Mouse (Mus musculus) forebrain, embryonic 10.5 days (tissue): Measurements from ENCODE around the gene Gpr146. TPM values are rescaled to one million over a fixed set of nuclear protein-coding genes. Genes with fewer than 3 reads are reported as not detected.

Experiments used
- DNase-seq: peaks from one replicate; pipeline ENCODE4 v3.0.0-alpha.2; 2017; ENCODE audit warnings: low spot score; ENCODE audit errors: extremely low spot score
- H3K27ac ChIP-seq: fragments of 300-500 bp; sonication (generic); 2 replicates; pipeline ENCODE4 v1.5.1; 2016; ENCODE audit warnings: mild to moderate bottlenecking
- H3K27me3 ChIP-seq: fragments of 300-500 bp; sonication (generic); 2 replicates; pipeline ENCODE4 v1.6.1; 2016; ENCODE audit warnings: mild to moderate bottlenecking; ENCODE audit not compliant: poor library complexity, severe bottlenecking
- H3K36me3 ChIP-seq: fragments of 300-500 bp; sonication (generic); replicated peaks from 2 replicates; pipeline ENCODE4 v1.6.1; 2016; ENCODE audit warnings: mild to moderate bottlenecking, moderate library complexity
- H3K4me1 ChIP-seq: fragments of 300-500 bp; sonication (generic); 2 replicates; pipeline ENCODE4 v1.6.1; 2016
- H3K4me3 ChIP-seq: fragments of 300-500 bp; sonication (generic); 2 replicates; pipeline ENCODE4 v1.5.1; 2016; ENCODE audit warnings: mild to moderate bottlenecking, moderate library complexity
- H3K9me3 ChIP-seq: fragments of 300-500 bp; sonication (generic); 2 replicates; pipeline ENCODE4 v1.6.1; 2016; ENCODE audit warnings: mild to moderate bottlenecking, moderate library complexity
- WGBS: fragments of 180-500 bp; shearing (Covaris S2); methylation state at CpG from one replicate; pipeline ENCODE4 v1.1.7; 2016; 5-methylcytosine and 5-hydroxymethylcytosine counted together
- polyA plus RNA-seq: library from polyadenylated mRNA; unstranded; fragments of >200 nt; fragmentation: Nextera tagmentation; extraction: Ambion mirVana; gene quantifications from 2 replicates; pipeline ENCODE4 v1.2.1, GENCODE M21; 2016

Gpr146 gene
- polyA plus RNA-seq, 1 experiment from 2014 or later = 1.6 TPM

DNA sequence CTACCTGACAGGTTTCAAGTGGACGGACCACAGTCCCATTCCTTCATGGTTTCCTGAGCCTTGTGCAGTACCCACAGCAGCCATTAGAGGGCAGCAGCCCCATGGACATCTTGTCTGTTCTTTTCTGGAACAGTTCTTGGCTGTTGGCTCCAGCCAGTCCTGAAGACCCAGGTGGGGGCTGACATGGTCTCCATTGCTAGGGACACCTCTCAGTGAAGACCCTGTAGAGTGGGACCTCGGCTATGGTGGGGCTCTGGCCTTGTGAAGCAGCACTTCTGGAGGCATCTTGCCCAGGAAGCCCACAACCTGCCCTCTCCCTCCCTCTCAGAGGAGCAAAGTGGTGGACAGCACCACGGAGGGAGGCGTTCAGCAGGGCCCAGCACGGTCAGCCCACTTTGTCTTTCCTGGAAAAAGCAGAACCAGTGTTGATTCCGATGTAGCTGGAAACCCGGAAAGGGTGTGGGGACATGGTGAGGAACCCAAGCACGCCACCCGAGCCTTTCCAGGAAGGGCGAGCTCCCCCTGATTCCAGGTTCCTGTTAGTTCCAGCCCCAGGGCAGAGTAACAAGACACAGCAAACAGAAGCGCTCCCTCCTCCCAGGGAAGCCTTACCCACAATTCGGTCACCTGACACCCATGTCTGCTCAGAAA lies 13.1 kb upstream of the Gpr146 start:
- H3K27me3 ChIP-seq = no peaks in the 10 kb centered on the region
- peak overlapping the region; percentile 66 for H3K27ac ChIP-seq
- 29% methylated on average over 12 of the region's 12 CpGs for WGBS
- H3K4me1 ChIP-seq = peaks cover 26% of the 10 kb centered on the region
- peak; percentile 84 for DNase-seq
- no peaks in the 10 kb centered on the region for H3K9me3 ChIP-seq
- H3K36me3 ChIP-seq = peaks cover 34% of the 10 kb centered on the region
- H3K4me3 ChIP-seq = 0 out of 2 replicates have a peak overlapping the region, but pooled peaks have one; percentile 3

DNA sequence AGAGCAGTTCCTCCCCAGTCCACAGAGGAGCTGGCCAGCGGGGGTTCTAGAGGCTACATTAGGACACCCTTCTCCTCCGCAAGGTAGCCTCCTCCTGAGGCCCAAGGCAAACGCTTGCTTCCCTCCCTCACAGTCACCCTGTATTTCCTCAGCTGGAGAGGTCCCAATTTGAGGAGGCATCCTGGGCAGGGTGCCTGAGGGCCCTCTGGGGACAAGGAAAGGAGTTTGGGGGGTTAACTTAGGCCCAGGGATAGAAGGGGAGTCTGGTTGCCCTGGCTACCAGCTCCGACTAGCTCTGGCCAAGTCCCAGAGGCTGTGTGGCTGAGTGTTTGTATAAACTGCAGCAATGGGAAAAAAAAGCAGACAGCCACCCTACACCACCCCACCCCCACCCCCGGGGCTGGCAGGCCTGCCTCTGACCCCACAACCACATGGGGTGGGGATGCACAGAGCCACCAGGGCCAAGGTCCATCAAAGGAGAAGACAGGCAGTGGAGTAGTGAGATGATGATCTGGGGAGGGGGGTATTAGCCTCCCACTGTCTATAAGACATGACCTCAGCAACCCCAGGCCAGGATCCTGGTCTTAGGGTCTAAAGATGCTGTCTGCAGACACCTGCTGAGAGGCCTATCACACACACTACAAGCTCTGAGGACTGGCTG lies 12.5 kb upstream of the Gpr146 start:
- peaks cover 29% of the 10 kb centered on the region for H3K36me3 ChIP-seq
- WGBS = 27% methylated on average over 5 of the region's 5 CpGs
- no peak overlapping the region for H3K4me3 ChIP-seq
- DNase-seq = no peak
- no peaks in the 10 kb centered on the region for H3K27me3 ChIP-seq
- no peaks in the 10 kb centered on the region for H3K9me3 ChIP-seq
- H3K4me1 ChIP-seq = peaks cover 33% of the 10 kb centered on the region
- H3K27ac ChIP-seq = peak overlapping the region; percentile 66

DNA sequence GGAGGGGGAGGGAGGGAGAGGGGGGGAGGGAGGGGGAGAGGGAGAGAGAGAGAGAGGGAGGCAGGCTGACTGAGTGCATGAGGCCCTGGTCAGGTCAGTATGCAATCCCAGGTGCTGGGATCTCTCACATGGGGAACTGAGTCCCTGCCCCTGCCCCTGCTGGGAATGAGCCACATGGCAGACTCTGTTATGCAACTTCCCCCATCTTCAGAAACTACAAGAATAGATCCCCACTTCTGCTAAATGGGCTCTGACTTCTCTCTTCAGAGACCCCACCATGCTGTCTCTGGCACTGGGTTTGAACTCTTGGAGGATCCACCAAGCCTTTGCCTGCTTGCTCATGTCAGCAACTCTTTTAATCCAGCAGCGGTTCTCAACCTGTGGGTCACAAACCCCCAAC lies 11.7 kb upstream of the Gpr146 start:
- Histone ChIP-seq H3K36me3 (peaks cover 22% of the 10 kb centered on the region), H3K4me3 (no peak overlapping the region), H3K27ac (no peak overlapping the region), H3K9me3 (no peaks in the 10 kb centered on the region), H3K4me1 (peaks cover 39% of the 10 kb centered on the region), H3K27me3 (no peaks in the 10 kb centered on the region)
- WGBS = 77% methylated on average over 1 of the region's 1 CpGs
- DNase-seq = no peak

DNA sequence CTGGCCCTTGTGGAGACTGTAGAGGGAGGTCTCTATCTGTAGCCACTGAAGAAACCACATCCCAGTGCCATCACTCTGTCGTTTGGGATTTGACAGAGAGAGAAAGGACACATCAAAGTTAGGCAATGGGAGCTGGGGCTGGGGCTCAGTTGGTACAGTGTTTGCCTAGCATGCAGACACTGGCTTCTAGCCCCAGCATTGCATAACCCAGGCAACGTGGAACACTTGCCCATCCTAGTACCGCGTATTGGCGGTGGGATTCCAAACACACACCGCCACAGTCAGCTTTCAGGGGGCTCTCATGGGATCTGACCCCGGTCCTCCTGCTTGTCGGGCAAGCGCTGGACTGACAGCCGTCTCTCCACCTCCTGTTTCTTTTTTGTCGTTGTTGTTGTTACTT lies 11.0 kb upstream of the Gpr146 start:
- Histone ChIP-seq H3K4me3 (no peak overlapping the region), H3K27ac (no peak overlapping the region), H3K27me3 (no peaks in the 10 kb centered on the region), H3K9me3 (no peaks in the 10 kb centered on the region), H3K4me1 (peaks cover 46% of the 10 kb centered on the region), H3K36me3 (peaks cover 22% of the 10 kb centered on the region)
- WGBS = 83% methylated on average over 11 of the region's 11 CpGs
- no peak for DNase-seq

DNA sequence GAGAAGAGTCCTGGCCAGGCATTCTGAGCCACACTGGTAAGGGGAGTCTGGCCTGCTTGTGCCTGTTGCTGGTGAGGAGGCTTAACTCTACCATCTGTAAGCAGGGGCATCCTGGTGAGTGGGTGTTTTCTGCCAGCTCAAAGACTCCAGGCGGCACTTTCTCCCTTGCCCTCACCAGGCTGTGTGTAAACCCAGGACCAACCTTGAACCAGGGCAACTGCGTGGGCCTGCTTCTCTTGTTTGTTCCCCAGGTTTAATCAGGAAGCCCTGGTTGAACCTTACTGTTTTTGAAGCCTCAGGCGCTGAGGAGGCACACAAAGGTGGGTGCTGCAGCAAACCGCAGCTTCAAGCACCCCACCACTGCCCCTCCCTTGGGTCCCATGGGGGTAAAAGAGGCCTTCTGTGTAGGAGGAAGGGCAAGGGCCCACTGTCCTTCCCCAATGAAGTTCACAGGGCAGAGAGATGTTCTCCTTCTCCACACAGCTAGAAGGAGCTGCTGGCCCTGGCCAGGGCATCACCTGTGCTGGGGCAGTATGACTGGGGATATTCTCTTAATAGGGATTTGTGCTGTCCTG lies 9.5 kb upstream of the Gpr146 start:
- WGBS = 93% methylated on average over 4 of the region's 4 CpGs
- no peak overlapping the region for H3K4me3 ChIP-seq
- peaks cover 8% of the 10 kb centered on the region for H3K36me3 ChIP-seq
- DNase-seq = no peak
- H3K9me3 ChIP-seq = no peaks in the 10 kb centered on the region
- H3K27me3 ChIP-seq = no peaks in the 10 kb centered on the region
- peaks cover 61% of the 10 kb centered on the region for H3K4me1 ChIP-seq
- no peak overlapping the region for H3K27ac ChIP-seq

DNA sequence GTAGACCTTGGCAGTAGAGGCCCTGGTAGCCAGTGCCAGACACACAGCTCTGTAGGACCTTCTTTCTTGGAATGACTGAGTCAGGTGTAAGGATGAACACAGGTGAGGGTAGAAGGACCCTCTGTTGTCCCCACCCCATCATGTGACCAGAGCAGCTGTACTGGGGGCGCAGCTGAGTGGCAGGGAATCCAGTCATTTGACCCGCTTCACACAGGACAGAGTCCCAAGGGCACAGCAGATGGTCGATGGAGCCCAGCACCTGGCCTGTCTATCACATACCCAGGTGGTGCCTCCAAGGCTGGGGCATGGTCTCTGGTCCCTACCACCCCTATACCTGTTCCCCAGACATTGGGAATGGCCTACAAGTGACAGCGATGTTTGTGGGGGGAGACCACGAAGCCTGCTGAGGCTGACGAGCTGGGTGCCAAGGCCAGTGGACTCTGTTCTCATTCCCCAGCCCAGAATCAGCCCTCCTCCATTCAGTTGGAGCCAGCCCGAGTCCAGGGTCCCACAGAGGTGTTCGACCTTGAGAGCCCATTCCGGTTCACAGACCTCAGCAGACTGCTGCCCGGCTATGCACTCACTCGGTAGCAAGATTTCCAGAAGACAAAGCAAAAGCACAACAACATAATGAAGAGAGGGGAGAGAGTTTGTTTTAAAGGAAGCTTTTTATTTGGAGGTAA lies 8.7 kb upstream of the Gpr146 start:
- Histone ChIP-seq H3K4me3 (no peak overlapping the region), H3K9me3 (no peaks in the 10 kb centered on the region), H3K4me1 (peaks cover 63% of the 10 kb centered on the region), H3K36me3 (peaks cover 3% of the 10 kb centered on the region), H3K27me3 (no peaks in the 10 kb centered on the region), H3K27ac (no peak overlapping the region)
- DNase-seq = no peak
- 89% methylated on average over 11 of the region's 11 CpGs for WGBS

DNA sequence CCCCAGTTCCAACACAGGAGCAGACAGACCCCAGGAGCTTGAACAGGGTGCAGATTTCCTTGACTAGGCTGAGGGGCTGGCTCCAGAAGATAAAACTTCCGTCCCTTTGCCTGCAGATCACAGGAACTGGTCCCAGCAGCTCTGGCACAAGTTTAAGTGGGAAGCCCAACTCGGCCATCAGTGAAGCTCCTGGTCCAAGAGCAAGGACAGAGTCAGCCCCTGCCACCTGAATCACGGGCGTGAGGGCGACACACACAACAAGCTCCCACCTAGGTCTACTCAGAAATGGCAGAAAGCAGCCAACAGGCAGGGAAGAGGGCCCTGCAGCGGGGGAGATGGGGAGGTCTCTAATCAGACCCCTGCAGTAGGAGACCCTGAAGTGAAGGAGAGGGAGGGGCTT lies 7.2 kb upstream of the Gpr146 start:
- 84% methylated on average over 6 of the region's 6 CpGs for WGBS
- Histone ChIP-seq H3K27me3 (no peaks in the 10 kb centered on the region), H3K9me3 (no peaks in the 10 kb centered on the region), H3K36me3 (no peaks in the 10 kb centered on the region), H3K4me1 (peaks cover 53% of the 10 kb centered on the region), H3K27ac (peak overlapping the region; percentile 95), H3K4me3 (0 out of 2 replicates have a peak overlapping the region, but pooled peaks have one; percentile 6)
- DNase-seq = no peak

DNA sequence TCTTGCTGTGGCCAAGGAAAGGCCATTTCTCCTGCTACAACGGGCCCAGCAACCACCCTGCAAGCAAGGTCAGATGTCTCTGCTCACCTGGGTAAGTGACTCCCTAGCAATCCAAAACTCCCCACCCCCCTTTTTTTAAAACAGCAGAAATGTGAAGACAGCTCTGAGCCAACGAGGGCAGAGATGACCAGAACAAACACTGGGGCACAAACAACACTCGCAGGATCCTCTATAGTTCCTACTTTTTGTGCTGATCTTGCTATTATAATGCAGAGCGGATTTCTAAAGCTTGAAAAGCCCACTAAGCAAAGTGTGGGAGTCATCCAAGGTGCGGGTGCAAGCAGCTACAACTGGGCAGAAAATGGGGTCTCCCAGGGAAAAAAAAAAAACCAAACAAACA lies 6.4 kb upstream of the Gpr146 start:
- DNase-seq = no peak
- H3K27me3 ChIP-seq = no peaks in the 10 kb centered on the region
- H3K4me1 ChIP-seq = peaks cover 47% of the 10 kb centered on the region
- 67% methylated on average over 5 of the region's 5 CpGs for WGBS
- no peaks in the 10 kb centered on the region for H3K9me3 ChIP-seq
- H3K27ac ChIP-seq = peak overlapping the region; percentile 95
- H3K4me3 ChIP-seq = peak overlapping the region; percentile 70; the same call in 1 of the 2 replicates
- H3K36me3 ChIP-seq = no peaks in the 10 kb centered on the region

DNA sequence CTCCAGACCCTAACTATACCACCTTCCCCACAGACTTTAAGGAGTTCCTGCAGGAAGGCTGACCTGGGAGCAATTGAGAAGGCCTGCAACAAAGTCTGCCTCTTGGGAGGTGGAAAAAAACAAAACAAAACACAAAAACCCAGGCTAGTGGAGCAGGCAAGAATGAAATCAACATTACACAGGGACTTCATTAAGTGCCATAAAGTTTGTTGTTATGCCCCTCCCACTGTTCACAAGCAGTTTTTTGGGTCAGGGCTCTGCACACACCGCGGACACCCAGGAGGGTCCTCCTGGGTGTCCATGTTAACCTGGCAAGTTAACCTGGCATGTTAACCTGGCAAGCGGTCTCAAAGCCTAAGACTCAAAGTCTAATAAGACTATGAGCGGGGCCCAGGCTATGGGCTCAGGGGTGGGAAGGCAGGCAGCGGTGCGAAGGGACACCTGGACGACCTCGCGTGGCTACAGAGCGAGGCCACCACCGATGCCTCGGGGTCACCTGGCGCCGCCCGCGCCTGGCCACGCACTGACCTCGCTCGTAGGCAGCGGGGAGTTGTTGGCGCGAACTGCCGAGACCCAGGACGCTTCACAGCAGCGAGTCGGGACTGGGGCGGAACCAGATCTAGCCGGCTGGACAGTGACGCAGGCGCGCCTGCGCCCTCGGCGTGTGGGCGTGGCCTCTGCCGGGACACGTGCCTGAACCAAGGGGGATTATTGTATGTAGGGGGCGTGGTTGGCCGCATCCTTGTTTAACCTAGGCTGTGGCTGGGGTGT lies 5.7 kb upstream of the Gpr146 start:
- Histone ChIP-seq H3K27me3 (no peaks in the 10 kb centered on the region), H3K9me3 (no peaks in the 10 kb centered on the region), H3K27ac (peak overlapping the region; percentile 95), H3K4me1 (peaks cover 47% of the 10 kb centered on the region), H3K36me3 (no peaks in the 10 kb centered on the region), H3K4me3 (peak overlapping the region; percentile 70)
- peak; percentile 91 for DNase-seq
- WGBS = 3% methylated on average over 39 of the region's 39 CpGs

DNA sequence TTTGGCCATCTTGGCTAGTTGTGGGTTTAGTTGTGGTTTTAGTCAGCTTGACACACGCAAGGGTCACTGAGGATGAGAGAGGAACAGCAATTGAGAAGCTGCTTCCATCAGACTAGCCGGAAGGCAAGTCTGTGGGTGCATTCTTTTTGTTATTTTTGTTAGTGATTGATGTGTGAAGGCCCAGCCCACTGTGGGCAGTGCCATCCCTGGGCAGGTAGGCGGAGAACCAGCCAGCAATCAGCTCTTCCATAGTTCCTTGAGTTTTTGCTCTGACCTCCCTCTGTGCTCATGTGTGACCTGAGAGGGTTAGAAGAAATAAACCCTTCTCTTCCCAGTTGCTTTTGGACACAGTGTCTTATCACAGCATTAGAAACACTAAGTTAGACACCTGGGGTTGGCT lies 4.4 kb upstream of the Gpr146 start:
- no peaks in the 10 kb centered on the region for H3K36me3 ChIP-seq
- 0 out of 2 replicates have a peak overlapping the region, but pooled peaks have one; percentile 95 for H3K27ac ChIP-seq
- no peak overlapping the region for H3K4me3 ChIP-seq
- no peaks in the 10 kb centered on the region for H3K27me3 ChIP-seq
- WGBS = 85% methylated on average over 3 of the region's 3 CpGs
- no peak for DNase-seq
- H3K9me3 ChIP-seq = no peaks in the 10 kb centered on the region
- peaks cover 55% of the 10 kb centered on the region for H3K4me1 ChIP-seq

DNA sequence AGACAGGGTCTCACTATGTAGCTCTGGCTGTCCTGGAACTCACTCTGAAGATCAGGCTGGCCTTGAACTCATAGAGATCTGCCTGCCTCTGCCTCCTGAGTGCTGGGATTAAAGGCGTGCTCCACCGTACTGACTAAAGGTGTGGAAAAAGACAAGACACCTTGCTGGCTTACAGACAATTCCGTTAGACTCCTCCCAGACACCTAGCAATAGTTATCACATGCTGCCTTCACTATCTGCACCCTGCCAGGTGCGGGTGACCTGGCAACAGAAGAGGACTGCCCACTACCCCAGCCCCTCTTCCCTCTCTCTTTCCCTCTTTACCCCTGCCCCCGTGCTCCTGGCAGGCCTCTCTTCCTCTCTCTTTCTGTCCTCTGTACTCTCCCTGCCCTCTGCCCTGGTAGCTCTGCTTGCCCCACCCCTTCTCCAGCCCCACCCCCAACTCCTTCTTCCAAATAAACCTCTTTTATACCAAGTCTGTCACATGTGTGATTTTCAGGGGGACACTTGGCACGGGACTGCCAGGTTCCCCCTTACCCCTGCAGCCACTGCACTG lies 3.5 kb upstream of the Gpr146 start:
- H3K9me3 ChIP-seq = no peaks in the 10 kb centered on the region
- no peak overlapping the region for H3K4me3 ChIP-seq
- H3K4me1 ChIP-seq = peaks cover 60% of the 10 kb centered on the region
- no peaks in the 10 kb centered on the region for H3K27me3 ChIP-seq
- H3K27ac ChIP-seq = no peak overlapping the region
- DNase-seq = no peak
- WGBS = 82% methylated on average over 6 of the region's 6 CpGs
- H3K36me3 ChIP-seq = no peaks in the 10 kb centered on the region

DNA sequence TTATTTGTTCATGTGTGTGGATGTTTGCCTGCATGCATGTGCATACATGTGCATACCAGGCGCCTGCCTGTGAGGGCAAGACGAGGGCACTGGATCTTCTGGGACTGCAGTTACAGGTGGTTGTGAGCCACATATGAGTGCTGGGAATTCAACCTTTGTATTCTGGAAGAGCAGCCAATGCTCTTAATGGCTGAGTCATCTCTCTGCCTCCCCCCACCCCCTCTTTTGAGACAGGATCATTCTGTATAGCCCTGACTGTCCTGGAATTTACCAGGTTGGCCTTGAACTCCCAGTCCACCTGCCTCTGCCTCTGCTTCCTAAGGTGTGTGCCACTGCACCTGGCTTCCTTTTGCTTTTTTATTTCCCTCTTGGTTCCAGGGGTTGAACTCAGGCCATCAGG lies 2.7 kb upstream of the Gpr146 start:
- Histone ChIP-seq H3K4me1 (peaks cover 61% of the 10 kb centered on the region), H3K27me3 (no peaks in the 10 kb centered on the region), H3K27ac (no peak overlapping the region), H3K9me3 (no peaks in the 10 kb centered on the region), H3K4me3 (no peak overlapping the region), H3K36me3 (no peaks in the 10 kb centered on the region)
- no peak for DNase-seq
- WGBS = 84% methylated on average over 2 of the region's 2 CpGs
